Mouse (Mus musculus) cerebellum, adult 2 months (tissue): Measurements from ENCODE around the gene Polr3h. TPM values are rescaled to one million over a fixed set of nuclear protein-coding genes. Genes with fewer than 3 reads are reported as not detected.

ENCODE experiments used
- DNase-seq, 2 experiments: peaks; one replicate each; pipeline ENCODE4 v3.0.0; 2021
- H3K27ac ChIP-seq: fragments of 200-500 bp; 2 replicates; pipeline ENCODE4 v1.5.1; 2012; ENCODE audit warnings: low read length, control low read depth, inconsistent platforms; ENCODE audit not compliant: insufficient read depth
- H3K27me3 ChIP-seq: fragments of 200-500 bp; 2 replicates; pipeline ENCODE4 v1.6.1; 2012; ENCODE audit warnings: inconsistent platforms, mild to moderate bottlenecking, low read length, moderate library complexity; ENCODE audit not compliant: control insufficient read depth, insufficient read depth
- H3K4me1 ChIP-seq: fragments of 200-500 bp; 2 replicates; pipeline ENCODE4 v1.6.1; 2011; ENCODE audit warnings: low read length; ENCODE audit not compliant: control insufficient read depth, insufficient read depth
- H3K4me3 ChIP-seq: fragments of 200-500 bp; replicated peaks from 2 replicates; pipeline ENCODE3; 2011; ENCODE audit warnings: mild to moderate bottlenecking, low read depth, low read length, control low read depth; ENCODE audit not compliant: insufficient read depth
- CTCF ChIP-seq: fragments of 200-500 bp; IDR thresholded peaks from 2 replicates; pipeline ENCODE4 v1.5.1; 2011; ENCODE audit warnings: low read depth, mild to moderate bottlenecking, control low read depth, low read length, moderate library complexity, borderline replicate concordance; ENCODE audit not compliant: insufficient read depth
- POLR2A ChIP-seq: fragments of 200-500 bp; IDR thresholded peaks from 2 replicates; pipeline ENCODE4 v1.6.1; 2011; ENCODE audit warnings: low read length, control low read depth, borderline replicate concordance; ENCODE audit not compliant: insufficient read depth
- WGBS: fragments of 180-500 bp; shearing (Covaris S2); methylation state at CpG from one replicate; pipeline ENCODE4 v1.1.7; 2018; 5-methylcytosine and 5-hydroxymethylcytosine counted together
- polyA plus RNA-seq: library from polyadenylated mRNA; depleted of rRNA; stranded (reverse); fragments of >200 nt; gene quantifications from 2 replicates; pipeline ENCODE4 v1.2.3, GENCODE M21; 2012

Gene Polr3h
- polyA plus RNA-seq, 1 experiment = 51.2 TPM

DNA sequence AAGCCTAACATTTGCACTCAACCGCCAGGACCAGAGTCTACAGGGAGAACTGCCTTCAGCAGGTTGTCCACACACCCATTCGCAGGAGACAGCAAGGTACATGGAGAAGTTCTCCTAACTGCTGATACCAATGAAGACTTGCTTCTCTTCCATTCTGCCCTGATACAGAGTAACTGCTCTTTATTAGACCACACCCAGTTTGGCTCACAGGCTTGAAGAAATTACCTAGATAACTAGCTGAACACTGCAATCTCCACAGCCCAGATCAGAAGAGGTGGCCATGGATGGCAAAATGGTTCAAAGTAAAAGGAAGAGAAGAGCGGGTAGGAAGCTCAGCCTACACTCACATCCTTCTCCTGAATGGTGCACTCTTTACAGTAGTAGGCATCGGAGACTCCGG, 56.1 kb downstream of the Polr3h start:
- WGBS = 98% methylated on average over 5 of the region's 5 CpGs
- H3K4me1 ChIP-seq = peaks cover 2% of the 10 kb centered on the region; the same call in 1 of the 2 replicates
- DNase-seq = no peak
- H3K27me3 ChIP-seq = no peaks in the 10 kb centered on the region
- no peak overlapping the region for H3K4me3 ChIP-seq
- H3K27ac ChIP-seq = no peak overlapping the region
- TF ChIP-seq CTCF (no peak), POLR2A (no peak)

DNA sequence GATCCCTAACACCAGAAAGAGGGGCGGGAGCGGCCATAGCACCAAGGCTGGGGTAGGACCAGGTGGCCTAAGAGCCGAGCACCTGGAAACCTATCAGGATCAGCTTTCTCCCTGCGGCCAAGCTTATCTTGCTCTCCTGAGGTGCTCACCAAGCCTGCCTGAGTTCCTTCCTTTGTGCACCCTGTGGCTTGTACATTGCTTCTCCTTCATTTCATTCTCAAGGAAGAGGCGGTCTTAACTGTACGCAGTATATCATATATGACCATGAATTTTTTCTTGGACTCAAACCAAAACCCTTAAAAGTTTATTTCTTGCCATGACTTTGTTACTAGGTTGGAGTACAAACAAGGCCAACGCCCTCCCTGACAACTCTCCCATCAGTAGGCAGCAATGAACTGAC, 61.8 kb downstream of the Polr3h start:
- WGBS = 96% methylated on average over 7 of the region's 7 CpGs
- no peak overlapping the region for H3K4me3 ChIP-seq
- TF ChIP-seq POLR2A (no peak), CTCF (no peak)

GRCm38 (mm10) chr15:81860471-81861135, 65.4 kb downstream of the Polr3h start:
- H3K4me1 ChIP-seq = peaks cover 4% of the 10 kb centered on the region; the same call in 1 of the 2 replicates
- TF ChIP-seq POLR2A = no peak
- no peak for TF ChIP-seq CTCF
- WGBS = 14% methylated on average over 8 of the region's 8 CpGs
- H3K27me3 ChIP-seq = no peaks in the 10 kb centered on the region
- peak overlapping the region; percentile 80 for H3K27ac ChIP-seq
- DNase-seq = peak in 1 of 2 experiments; percentile 54
- no peak overlapping the region for H3K4me3 ChIP-seq

More for the DNA sequence above, 61.8 kb downstream of the Polr3h start:
- no peak overlapping the region for H3K27ac ChIP-seq
- H3K4me1 ChIP-seq = peaks cover 4% of the 10 kb centered on the region; the same call in 1 of the 2 replicates
- no peak for DNase-seq
- H3K27me3 ChIP-seq = no peaks in the 10 kb centered on the region

GRCm38 (mm10) chr15:81859330-81860255, 66.4 kb downstream of the Polr3h start:
- Histone ChIP-seq H3K27ac (peak overlapping the region; percentile 100), H3K4me1 (peaks cover 7% of the 10 kb centered on the region; the same call in 1 of the 2 replicates), H3K4me3 (peak overlapping the region; percentile 85), H3K27me3 (no peaks in the 10 kb centered on the region)
- DNase-seq = peak; percentile 93 to 96
- no peak; the same call in 1 of the 2 replicates for TF ChIP-seq POLR2A
- no peak for TF ChIP-seq CTCF
- WGBS = under 1% methylated on average over 39 of the region's 39 CpGs

- TF ChIP-seq CTCF (no peak; the same call in 1 of the 2 replicates), POLR2A (no peak)
- WGBS = under 1% methylated on average over 44 of the region's 44 CpGs
- Histone ChIP-seq H3K4me3 (peak within 1 kb of the TSS; percentile 85), H3K27me3 (no peaks in the 10 kb centered on the region), H3K27ac (peak within 1 kb of the TSS; percentile 100), H3K4me1 (peaks cover 7% of the 10 kb centered on the region; the same call in 1 of the 2 replicates)
- peak; percentile 79 to 82 for DNase-seq
Measured at GRCm38 (mm10) chr15:81858517-81859329, 67.3 kb downstream of the Polr3h start, which contains the start of gene Tob2. Gene Tob2 (minus strand): TSS chr15:81858796.

GRCm38 (mm10) chr15:81858138-81858516, 67.9 kb downstream of the Polr3h start:
- WGBS = under 1% methylated on average over 23 of the region's 23 CpGs
- Histone ChIP-seq H3K27ac (peak overlapping the region; percentile 100), H3K27me3 (no peaks in the 10 kb centered on the region), H3K4me1 (peaks cover 7% of the 10 kb centered on the region; the same call in 1 of the 2 replicates), H3K4me3 (peak overlapping the region; percentile 83)
- peak; percentile 94 to 98 for DNase-seq
- TF ChIP-seq CTCF (no peak), POLR2A (peak; percentile 99)

GRCm38 (mm10) chr15:81857724-81858116, 68.3 kb downstream of the Polr3h start:
- H3K27ac ChIP-seq = peak overlapping the region; percentile 88
- no peak for DNase-seq
- H3K27me3 ChIP-seq = no peaks in the 10 kb centered on the region
- H3K4me3 ChIP-seq = peak overlapping the region; percentile 83
- under 1% methylated on average over 33 of the region's 33 CpGs for WGBS
- TF ChIP-seq POLR2A = no peak
- H3K4me1 ChIP-seq = peaks cover 11% of the 10 kb centered on the region; the same call in 1 of the 2 replicates
